Mouse (Mus musculus): Measurements from ENCODE around the gene Mblac2.

DNA sequence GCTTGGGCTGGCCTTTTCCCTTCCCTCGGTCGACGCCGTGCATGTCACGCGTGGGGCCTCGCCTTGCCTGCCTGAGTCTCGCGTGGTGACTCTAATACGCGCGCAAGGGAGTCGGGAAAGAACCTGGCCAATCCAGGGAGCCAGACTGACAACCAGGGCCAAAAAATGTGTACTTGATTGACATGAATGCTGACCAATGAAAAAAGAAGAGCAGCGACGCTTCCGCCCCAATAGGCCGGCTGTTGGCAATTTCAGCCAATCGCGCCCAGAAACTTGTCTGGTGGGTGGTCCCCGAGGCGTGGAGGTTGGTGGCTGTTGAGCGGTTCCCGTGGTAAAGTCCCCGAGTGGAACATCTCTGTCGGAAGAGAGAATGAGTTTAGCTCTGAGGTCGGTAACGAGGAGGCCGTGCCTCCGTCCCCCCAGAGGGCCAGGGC is 71.8 kb downstream of the Mblac2 start, which contains the start of gene Cetn3:
- TF ChIP-seq GATA1 (IDR thresholded peaks at IDR 0.05; ENCODE audit: borderline replicate concordance, low read length) (no peak), FLI1 (IDR thresholded peaks at IDR 0.05; ENCODE audit: low read length) (no peak)
